Mouse (Mus musculus): Measurements from ENCODE around the gene Guca1b. TPM values are rescaled to one million over a fixed set of nuclear protein-coding genes. Genes with fewer than 3 reads are reported as not detected.

Guca1b gene
- 1 to 10 TPM; 2.5 to 3.7 TPM for total RNA-seq (2023)

GRCm38 (mm10) chr17:47385145-47385544, at the start of gene Guca1b:
Gene Guca1b, plus strand, starts transcription at chr17:47385393.

GRCm38 (mm10) chr17:47368401-47369086, 16.6 kb upstream of the Guca1b start, which contains the start of gene Mrps10:
Gene Mrps10, plus strand, starts transcription at chr17:47368887.

GRCm38 (mm10) chr17:47400451-47400850, 15.3 kb downstream of the Guca1b start, which contains the start of gene Guca1a:
Gene Guca1a, minus strand, starts transcription at chr17:47400584.

GRCm38 (mm10) chr17:47436156-47436906, 51.1 kb downstream of the Guca1b start, which contains the start of gene AI661453:
Gene AI661453, plus strand, starts transcription at chr17:47436615.

GRCm38 (mm10) chr17:47436907-47437547, 51.8 kb downstream of the Guca1b start, which contains the start of gene 1700001C19Rik:
Gene 1700001C19Rik, minus strand, starts transcription at chr17:47437376.

Other genes with a start within 250 kb of the Guca1b start
- 10 to 100 TPM; 21.8 to 30.0 TPM for gene Mrps10, start 16.5 kb upstream of the Guca1b start, total RNA-seq (2023)
- not detected for gene Guca1a, start 15.2 kb downstream of the Guca1b start, total RNA-seq (2023)
- not detected for gene AI661453, start 51.2 kb downstream of the Guca1b start, total RNA-seq (2023)
- not detected for gene 1700001C19Rik, start 52.0 kb downstream of the Guca1b start, total RNA-seq (2023)
- gene Taf8, start 116.9 kb downstream of the Guca1b start, total RNA-seq (2023) = 10 to 100 TPM; 61.4 to 65.7 TPM
- gene Ccnd3, start 119.7 kb downstream of the Guca1b start, total RNA-seq (2023) = 100 to 1,000 TPM; 151 to 249 TPM
- 10 to 100 TPM; 11.5 to 12.2 TPM for gene Bysl, start 226.1 kb downstream of the Guca1b start, total RNA-seq (2023)
- gene Med20, start 226.2 kb downstream of the Guca1b start, total RNA-seq (2023) = 10 to 100 TPM; 53.3 to 77.0 TPM
- gene Gm20517, start 226.2 kb downstream of the Guca1b start, total RNA-seq (2023) = 1 to 10 TPM; 2.4 to 3.5 TPM
- 1 to 10 TPM; 5.7 to 6.7 TPM for gene Usp49, start 245.3 kb downstream of the Guca1b start, total RNA-seq (2023)

Data from B cell, adult 67 days (primary cell).